Mouse (Mus musculus) limb, embryonic 15.5 days (tissue): ENCODE results near the gene Anxa6. TPM values are rescaled to one million over a fixed set of nuclear protein-coding genes. Genes with fewer than 3 reads are reported as not detected.
A peak's percentile ranks its signal among the peaks of the same experiment; 100 is the strongest.
"Not testable (repeated sequence)": the region's sequence is repeated elsewhere in the genome, so short reads cannot be mapped to it uniquely, and the experiment has no call there.

ENCODE experiments used
- ATAC-seq: fragments of 200-750 bp; cut with Nextera tagmentation; 2 replicates; pipeline ENCODE4 v1.8.0; 2017; ENCODE audit warnings: low read depth, moderate TSS enrichment; ENCODE audit not compliant: insufficient number of reproducible peaks, low FRiP score, low TSS enrichment
- H3K27ac ChIP-seq: fragments of 300-500 bp; sonication (generic); 2 replicates; pipeline ENCODE4 v1.5.1; 2015; ENCODE audit warnings: moderate library complexity, mild to moderate bottlenecking, inconsistent platforms
- H3K27me3 ChIP-seq: fragments of 300-500 bp; sonication (generic); 2 replicates; pipeline ENCODE4 v1.6.1; 2015; ENCODE audit warnings: inconsistent platforms
- H3K36me3 ChIP-seq: fragments of 300-500 bp; sonication (generic); 2 replicates; pipeline ENCODE4 v1.6.1; 2015; ENCODE audit warnings: inconsistent platforms
- H3K4me1 ChIP-seq: fragments of 300-500 bp; sonication (generic); 2 replicates; pipeline ENCODE4 v1.6.1; 2015; ENCODE audit warnings: inconsistent platforms
- H3K4me2 ChIP-seq: fragments of 300-500 bp; sonication (generic); 2 replicates; pipeline ENCODE4 v1.6.1; 2015; ENCODE audit warnings: mild to moderate bottlenecking, inconsistent platforms
- H3K4me3 ChIP-seq: fragments of 300-500 bp; sonication (generic); 2 replicates; pipeline ENCODE4 v1.5.1; 2015; ENCODE audit warnings: mild to moderate bottlenecking, inconsistent platforms
- H3K9ac ChIP-seq: fragments of 300-500 bp; sonication (generic); 2 replicates; pipeline ENCODE4 v1.6.1; 2015; ENCODE audit warnings: inconsistent platforms
- H3K9me3 ChIP-seq: fragments of 300-500 bp; sonication (generic); 2 replicates; pipeline ENCODE4 v1.6.1; 2016; ENCODE audit warnings: inconsistent platforms
- WGBS: fragments of 180-500 bp; shearing (Covaris S2); methylation state at CpG from one replicate; pipeline ENCODE4 v1.1.7; 2015; 5-methylcytosine and 5-hydroxymethylcytosine counted together
- polyA plus RNA-seq: library from polyadenylated mRNA; unstranded; fragments of >200 nt; fragmentation: Nextera tagmentation; extraction: Ambion mirVana; gene quantifications from 2 replicates; pipeline ENCODE4 v1.2.1, GENCODE M21; 2015

The Anxa6 gene
- polyA plus RNA-seq, 1 experiment from 2014 or later: 380 TPM

DNA sequence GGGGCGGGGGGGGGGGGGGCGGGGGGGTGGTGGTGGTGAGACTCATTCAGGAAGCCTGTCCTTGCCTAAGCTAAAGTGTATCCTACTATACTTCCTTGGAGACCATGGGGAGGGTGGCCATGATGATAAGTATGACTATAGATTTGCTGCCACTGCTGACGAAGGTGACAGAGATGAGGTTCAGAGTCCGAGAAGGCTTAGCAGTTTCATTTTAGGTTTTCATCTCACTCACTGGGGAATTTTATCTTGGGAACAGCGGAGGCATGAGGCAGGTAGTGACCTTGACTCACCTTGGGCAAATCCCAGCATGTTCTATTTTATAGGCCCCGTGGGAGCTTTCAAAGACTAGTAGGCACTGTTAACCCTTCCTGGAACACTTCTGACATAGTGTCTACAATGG lies 60.5 kb downstream of the Anxa6 start:
- Histone ChIP-seq H3K27ac (no peak overlapping the region), H3K36me3 (0 out of 2 replicates have a peak, but pooled peaks cover 2% of the 10 kb centered on the region), H3K4me2 (no peak overlapping the region), H3K9me3 (no peaks in the 10 kb centered on the region), H3K4me1 (peaks cover 9% of the 10 kb centered on the region), H3K4me3 (no peak overlapping the region), H3K27me3 (no peaks in the 10 kb centered on the region), H3K9ac (no peak overlapping the region)
- no peak for ATAC-seq
- WGBS: 47% methylated on average over 6 of the region's 6 CpGs

DNA sequence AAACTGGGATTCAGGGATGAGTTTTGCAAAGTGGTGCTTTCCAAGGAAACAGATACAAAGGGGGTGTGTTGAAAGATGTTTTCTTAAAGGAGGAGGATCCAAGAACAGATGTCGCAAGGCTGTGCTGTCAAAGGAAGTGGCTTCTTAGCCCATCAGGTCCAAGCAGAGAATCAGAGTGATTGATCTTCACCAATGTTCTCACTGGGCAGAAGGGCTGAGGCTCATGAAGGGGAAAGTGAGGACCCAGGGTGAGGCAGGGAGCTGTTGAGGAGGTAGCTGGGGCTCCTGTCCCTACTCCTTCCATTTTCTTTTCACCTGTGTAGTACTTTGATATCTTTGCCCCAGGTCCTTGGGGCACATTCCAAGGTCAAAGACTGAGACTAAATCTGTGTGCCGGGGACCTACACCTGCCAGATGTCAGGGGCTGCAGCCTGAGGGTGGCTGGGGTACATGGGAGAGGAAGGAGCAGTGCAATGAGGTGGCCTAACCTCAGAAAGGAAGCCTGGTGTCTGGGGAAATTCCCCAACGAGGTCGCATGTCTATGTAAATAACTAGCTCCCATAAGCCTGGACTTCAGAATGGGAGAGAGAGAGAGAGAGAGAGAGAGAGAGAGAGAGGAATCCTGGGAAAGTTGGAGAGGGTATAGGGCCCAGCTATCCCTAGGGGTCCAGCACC lies 61.1 kb downstream of the Anxa6 start:
- Histone ChIP-seq H3K36me3 (no peaks in the 10 kb centered on the region), H3K9me3 (no peaks in the 10 kb centered on the region), H3K9ac (no peak overlapping the region), H3K27ac (no peak overlapping the region; the same call in 1 of the 2 replicates), H3K4me2 (no peak overlapping the region), H3K4me1 (peaks cover 9% of the 10 kb centered on the region), H3K4me3 (no peak overlapping the region), H3K27me3 (no peaks in the 10 kb centered on the region)
- 33% methylated on average over 4 of the region's 4 CpGs for WGBS
- no peak for ATAC-seq

DNA sequence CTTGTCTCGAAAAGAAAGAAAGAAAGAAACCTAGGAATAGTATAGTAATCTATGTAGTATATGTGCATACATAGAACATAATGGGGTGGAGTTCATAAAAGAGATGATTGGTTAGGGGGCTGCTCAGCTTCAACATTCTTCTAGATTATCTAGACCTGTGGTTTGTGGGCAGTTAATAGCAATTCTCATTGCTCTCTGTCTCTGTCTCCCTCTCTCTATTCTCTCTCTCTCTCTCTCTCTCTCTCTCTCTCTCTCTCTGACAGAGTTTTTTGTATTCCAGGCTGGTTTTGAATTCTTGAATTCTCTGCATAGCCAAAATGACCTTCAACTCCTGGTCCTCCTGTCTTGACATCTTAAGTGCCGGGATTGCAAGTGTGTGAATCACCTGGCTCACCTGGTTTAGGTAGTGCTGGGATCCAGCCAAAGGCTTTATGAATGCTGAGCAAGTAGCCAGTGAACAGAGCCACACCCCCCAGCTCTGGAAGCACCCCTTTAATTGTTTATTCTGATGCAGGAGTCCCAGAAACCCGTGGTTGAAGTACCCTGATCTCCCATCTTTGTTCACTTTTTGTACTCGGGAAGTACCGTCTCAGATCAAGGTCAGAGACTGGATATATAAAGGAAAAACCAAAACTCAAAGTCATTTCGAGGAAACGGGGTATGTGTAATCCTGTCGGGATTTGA lies 61.7 kb downstream of the Anxa6 start:
- Histone ChIP-seq H3K27me3 (no peaks in the 10 kb centered on the region), H3K9me3 (no peaks in the 10 kb centered on the region), H3K27ac (no peak overlapping the region), H3K36me3 (no peaks in the 10 kb centered on the region), H3K4me1 (peaks cover 9% of the 10 kb centered on the region), H3K4me2 (no peak overlapping the region), H3K9ac (no peak overlapping the region), H3K4me3 (no peak overlapping the region)
- 66% methylated on average over 8 of the region's 8 CpGs for WGBS
- ATAC-seq: no peak

- Histone ChIP-seq H3K4me1 (peaks cover 14% of the 10 kb centered on the region), H3K27ac (no peak overlapping the region), H3K9me3 (no peaks in the 10 kb centered on the region), H3K4me2 (no peak overlapping the region), H3K9ac (no peak overlapping the region), H3K36me3 (no peaks in the 10 kb centered on the region), H3K4me3 (no peak overlapping the region), H3K27me3 (no peaks in the 10 kb centered on the region)
- 78% methylated on average over 6 of the region's 6 CpGs for WGBS
- ATAC-seq: no peak
Measured at GRCm38 (mm10) chr11:54965234-54965633, 68.0 kb downstream of the Anxa6 start.

DNA sequence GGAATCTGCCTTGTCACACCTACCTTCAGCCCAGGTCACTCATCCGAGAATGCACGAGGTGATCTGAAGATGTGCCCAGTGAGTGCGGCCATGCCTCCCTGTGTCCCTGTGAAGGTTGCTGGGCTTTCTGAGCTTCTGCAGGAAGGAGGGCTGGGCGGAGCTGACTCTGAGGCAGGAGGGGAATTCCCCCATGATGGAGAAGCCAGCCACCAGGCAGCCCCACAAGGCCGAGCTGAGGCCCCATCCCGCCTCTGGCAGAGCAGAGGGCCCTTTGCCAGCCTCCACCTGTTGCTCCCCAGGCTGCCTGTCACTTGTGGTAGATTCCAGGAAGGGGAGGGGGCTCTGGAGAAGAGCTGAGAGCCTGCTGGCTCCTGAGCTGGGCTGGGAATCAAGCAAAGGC lies 70.4 kb downstream of the Anxa6 start, which contains the start of gene Tnip1:
Gene Tnip1 (minus strand): TSS at position 108 of the 400 bp plus-strand sequence.
- Histone ChIP-seq H3K4me2 (peak within 1 kb of the TSS; percentile 28), H3K27ac (peak within 1 kb of the TSS; percentile 11; the same call in 1 of the 2 replicates)
- no peak for ATAC-seq

GRCm38 (mm10) chr11:54961921-54962320 lies 71.3 kb downstream of the Anxa6 start:
- Histone ChIP-seq H3K27me3 (no peaks in the 10 kb centered on the region), H3K9me3 (no peaks in the 10 kb centered on the region), H3K27ac (peak overlapping the region; percentile 7; the same call in 1 of the 2 replicates), H3K9ac (no peak overlapping the region), H3K4me2 (peak overlapping the region; percentile 19; the same call in 1 of the 2 replicates), H3K4me3 (peak overlapping the region; percentile 5; the same call in 1 of the 2 replicates), H3K36me3 (no peaks in the 10 kb centered on the region), H3K4me1 (peaks cover 14% of the 10 kb centered on the region)
- WGBS: 51% methylated on average over 3 of the region's 3 CpGs
- no peak for ATAC-seq

More for the DNA sequence above, 70.4 kb downstream of the Anxa6 start, which contains the start of gene Tnip1:
- 21% methylated on average over 6 of the region's 6 CpGs for WGBS
- Histone ChIP-seq H3K4me3 (peak within 1 kb of the TSS; percentile 8), H3K36me3 (no peaks in the 10 kb centered on the region), H3K9ac (no peak within 1 kb of the TSS), H3K27me3 (no peaks in the 10 kb centered on the region), H3K4me1 (peaks cover 14% of the 10 kb centered on the region), H3K9me3 (no peaks in the 10 kb centered on the region)

- Histone ChIP-seq H3K36me3 (no peaks in the 10 kb centered on the region), H3K9me3 (no peaks in the 10 kb centered on the region), H3K27ac (peak overlapping the region; percentile 7; the same call in 1 of the 2 replicates), H3K9ac (no peak overlapping the region), H3K4me3 (no peak overlapping the region), H3K27me3 (no peaks in the 10 kb centered on the region), H3K4me2 (0 out of 2 replicates have a peak overlapping the region, but pooled peaks have one; percentile 19), H3K4me1 (peaks cover 14% of the 10 kb centered on the region)
- no peak for ATAC-seq
- 74% methylated on average over 6 of the region's 6 CpGs for WGBS
Measured at GRCm38 (mm10) chr11:54961164-54961850, 71.9 kb downstream of the Anxa6 start.

- 79% methylated on average over 6 of the region's 6 CpGs for WGBS
Measured at GRCm38 (mm10) chr11:54960251-54960650, 73.0 kb downstream of the Anxa6 start.

GRCm38 (mm10) chr11:54958571-54959073 lies 74.6 kb downstream of the Anxa6 start:
- no peaks in the 10 kb centered on the region for H3K9me3 ChIP-seq
- no peak overlapping the region for H3K9ac ChIP-seq
- no peaks in the 10 kb centered on the region for H3K36me3 ChIP-seq
- peaks cover 21% of the 10 kb centered on the region for H3K4me1 ChIP-seq
- H3K27ac ChIP-seq: no peak overlapping the region
- H3K4me2 ChIP-seq: no peak overlapping the region
- ATAC-seq: no peak
- H3K27me3 ChIP-seq: no peaks in the 10 kb centered on the region
- 32% methylated on average over 3 of the region's 3 CpGs for WGBS
- no peak overlapping the region for H3K4me3 ChIP-seq

More at GRCm38 (mm10) chr11:54960251-54960650, 73.0 kb downstream of the Anxa6 start:
- no peak overlapping the region for H3K27ac ChIP-seq
- H3K4me2 ChIP-seq: no peak overlapping the region
- H3K9ac ChIP-seq: no peak overlapping the region
- H3K9me3 ChIP-seq: no peaks in the 10 kb centered on the region
- H3K4me1 ChIP-seq: peaks cover 14% of the 10 kb centered on the region
- ATAC-seq: no peak
- H3K36me3 ChIP-seq: no peaks in the 10 kb centered on the region
- no peaks in the 10 kb centered on the region for H3K27me3 ChIP-seq
- H3K4me3 ChIP-seq: no peak overlapping the region

DNA sequence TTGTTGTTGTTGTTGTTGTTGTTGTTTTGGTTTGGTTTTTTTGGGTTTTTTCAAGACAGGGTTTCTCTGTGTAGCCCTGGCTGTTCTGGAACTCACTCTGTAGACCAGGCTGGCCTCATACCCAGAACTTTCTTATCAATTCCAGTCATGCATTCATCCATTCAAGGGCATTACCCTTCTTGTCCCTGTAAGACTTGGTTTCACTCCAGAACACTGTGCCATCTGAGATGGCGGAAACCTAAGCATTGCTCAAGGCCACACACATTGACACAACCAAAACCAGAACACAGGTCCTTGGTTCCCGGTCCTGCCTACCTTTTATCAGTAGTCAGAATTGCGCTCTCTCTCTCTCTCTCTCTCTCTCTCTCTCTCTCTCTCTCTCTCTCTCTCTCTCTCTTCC lies 75.5 kb downstream of the Anxa6 start:
- not testable (repeated sequence) for H3K36me3 ChIP-seq, H3K27ac ChIP-seq, H3K9me3 ChIP-seq, H3K4me2 ChIP-seq, H3K9ac ChIP-seq, H3K27me3 ChIP-seq, ATAC-seq, H3K4me3 ChIP-seq
- peaks cover 18% of the 10 kb centered on the region for H3K4me1 ChIP-seq
- 86% methylated on average over 3 of the region's 3 CpGs for WGBS

GRCm38 (mm10) chr11:54956912-54957311 lies 76.3 kb downstream of the Anxa6 start:
- H3K4me2 ChIP-seq: no peak overlapping the region
- peaks cover 17% of the 10 kb centered on the region for H3K4me1 ChIP-seq
- H3K27me3 ChIP-seq: no peaks in the 10 kb centered on the region
- ATAC-seq: no peak
- no peak overlapping the region for H3K9ac ChIP-seq
- no peak overlapping the region for H3K27ac ChIP-seq
- 60% methylated on average over 7 of the region's 7 CpGs for WGBS
- no peak overlapping the region for H3K4me3 ChIP-seq
- H3K36me3 ChIP-seq: no peaks in the 10 kb centered on the region
- no peaks in the 10 kb centered on the region for H3K9me3 ChIP-seq
